Mouse (Mus musculus) cerebellum, adult 2 months (tissue): ENCODE results near the gene Helz2. TPM values are rescaled to one million over a fixed set of nuclear protein-coding genes. Genes with fewer than 3 reads are reported as not detected.
A peak's percentile ranks its signal among the peaks of the same experiment; 100 is the strongest.

ENCODE experiments used
- DNase-seq, 2 experiments: peaks; one replicate each; pipeline ENCODE4 v3.0.0; 2021
- H3K27ac ChIP-seq: fragments of 200-500 bp; 2 replicates; pipeline ENCODE4 v1.5.1; 2012; ENCODE audit warnings: low read length, control low read depth, inconsistent platforms; ENCODE audit not compliant: insufficient read depth
- H3K27me3 ChIP-seq: fragments of 200-500 bp; 2 replicates; pipeline ENCODE4 v1.6.1; 2012; ENCODE audit warnings: inconsistent platforms, mild to moderate bottlenecking, low read length, moderate library complexity; ENCODE audit not compliant: control insufficient read depth, insufficient read depth
- H3K4me1 ChIP-seq: fragments of 200-500 bp; 2 replicates; pipeline ENCODE4 v1.6.1; 2011; ENCODE audit warnings: low read length; ENCODE audit not compliant: control insufficient read depth, insufficient read depth
- H3K4me3 ChIP-seq: fragments of 200-500 bp; replicated peaks from 2 replicates; pipeline ENCODE3; 2011; ENCODE audit warnings: mild to moderate bottlenecking, low read depth, low read length, control low read depth; ENCODE audit not compliant: insufficient read depth
- CTCF ChIP-seq: fragments of 200-500 bp; IDR thresholded peaks from 2 replicates; pipeline ENCODE4 v1.5.1; 2011; ENCODE audit warnings: low read depth, mild to moderate bottlenecking, control low read depth, low read length, moderate library complexity, borderline replicate concordance; ENCODE audit not compliant: insufficient read depth
- POLR2A ChIP-seq: fragments of 200-500 bp; IDR thresholded peaks from 2 replicates; pipeline ENCODE4 v1.6.1; 2011; ENCODE audit warnings: low read length, control low read depth, borderline replicate concordance; ENCODE audit not compliant: insufficient read depth
- WGBS: fragments of 180-500 bp; shearing (Covaris S2); methylation state at CpG from one replicate; pipeline ENCODE4 v1.1.7; 2018; 5-methylcytosine and 5-hydroxymethylcytosine counted together
- polyA plus RNA-seq: library from polyadenylated mRNA; depleted of rRNA; stranded (reverse); fragments of >200 nt; gene quantifications from 2 replicates; pipeline ENCODE4 v1.2.3, GENCODE M21; 2012

Gene Helz2
- polyA plus RNA-seq, 1 experiment = 2.4 TPM

DNA sequence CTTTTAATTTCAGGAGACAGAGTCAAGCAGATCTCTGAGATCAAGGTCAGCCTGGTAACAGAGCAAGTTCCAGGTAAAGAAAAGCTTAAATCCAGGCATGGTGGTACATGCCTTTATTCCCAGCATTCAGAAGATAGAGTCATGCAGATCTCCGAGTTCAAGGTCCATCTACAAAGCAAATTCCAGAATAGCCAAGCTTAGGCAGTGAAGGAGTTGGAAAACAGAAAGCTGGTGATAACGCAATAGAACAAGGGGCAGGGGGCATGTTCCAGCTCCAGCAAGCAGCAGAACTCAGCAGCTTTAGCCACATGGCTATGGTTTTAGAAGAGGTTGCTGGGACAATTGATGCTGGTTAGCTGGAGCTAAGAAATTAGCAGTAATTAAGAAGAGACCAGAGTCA lies 16.8 kb downstream of the Helz2 start:
- 89% methylated on average over 2 of the region's 2 CpGs for WGBS
- peaks cover 6% of the 10 kb centered on the region; the same call in 1 of the 2 replicates for H3K4me1 ChIP-seq
- H3K27me3 ChIP-seq = no peaks in the 10 kb centered on the region
- H3K27ac ChIP-seq = no peak overlapping the region
- H3K4me3 ChIP-seq = no peak overlapping the region
- no peak for DNase-seq
- TF ChIP-seq POLR2A = no peak
- no peak for TF ChIP-seq CTCF

- Histone ChIP-seq H3K4me1 (peaks cover 6% of the 10 kb centered on the region; the same call in 1 of the 2 replicates), H3K4me3 (no peak overlapping the region), H3K27me3 (no peaks in the 10 kb centered on the region), H3K27ac (no peak overlapping the region)
- TF ChIP-seq CTCF (no peak), POLR2A (no peak)
- 18% methylated on average over 2 of the region's 2 CpGs for WGBS
- DNase-seq = peak; percentile 37 to 46
These were observed 21.5 kb downstream of the Helz2 start for GRCm38 (mm10) chr2:181220361-181220760.

- no peaks in the 10 kb centered on the region for H3K27me3 ChIP-seq
- no peak for TF ChIP-seq POLR2A
- H3K4me3 ChIP-seq = peak within 1 kb of the TSS; percentile 29
- DNase-seq = peak; percentile 71
- 3% methylated on average over 25 of the region's 25 CpGs for WGBS
- H3K4me1 ChIP-seq = peaks cover 6% of the 10 kb centered on the region; the same call in 1 of the 2 replicates
- no peak within 1 kb of the TSS for H3K27ac ChIP-seq
These were observed 22.1 kb downstream of the Helz2 start, which contains the start of gene Fndc11 for GRCm38 (mm10) chr2:181219538-181220216. Gene Fndc11, plus strand, starts transcription at chr2:181220013.

GRCm38 (mm10) chr2:181218881-181219485 lies 22.8 kb downstream of the Helz2 start:
- DNase-seq = no peak
- peaks cover 6% of the 10 kb centered on the region; the same call in 1 of the 2 replicates for H3K4me1 ChIP-seq
- no peak overlapping the region for H3K27ac ChIP-seq
- TF ChIP-seq CTCF (no peak), POLR2A (no peak)
- WGBS = 80% methylated on average over 5 of the region's 5 CpGs
- H3K27me3 ChIP-seq = no peaks in the 10 kb centered on the region
- H3K4me3 ChIP-seq = no peak overlapping the region

GRCm38 (mm10) chr2:181216037-181216436 lies 25.8 kb downstream of the Helz2 start:
- H3K4me1 ChIP-seq = peaks cover 6% of the 10 kb centered on the region; the same call in 1 of the 2 replicates
- no peak overlapping the region for H3K27ac ChIP-seq
- no peak for DNase-seq
- H3K4me3 ChIP-seq = no peak overlapping the region
- WGBS = 96% methylated on average over 6 of the region's 6 CpGs
- H3K27me3 ChIP-seq = no peaks in the 10 kb centered on the region
- TF ChIP-seq POLR2A = no peak
- TF ChIP-seq CTCF = no peak

GRCm38 (mm10) chr2:181213021-181213445 lies 28.8 kb downstream of the Helz2 start, which contains the start of gene Srms:
Gene Srms, minus strand, starts transcription at chr2:181213185.
- Histone ChIP-seq H3K27me3 (no peaks in the 10 kb centered on the region), H3K27ac (no peak within 1 kb of the TSS), H3K4me1 (no peaks in the 10 kb centered on the region), H3K4me3 (peak within 1 kb of the TSS; percentile 15)
- DNase-seq = no peak
- no peak for TF ChIP-seq CTCF
- 12% methylated on average over 17 of the region's 17 CpGs for WGBS

DNA sequence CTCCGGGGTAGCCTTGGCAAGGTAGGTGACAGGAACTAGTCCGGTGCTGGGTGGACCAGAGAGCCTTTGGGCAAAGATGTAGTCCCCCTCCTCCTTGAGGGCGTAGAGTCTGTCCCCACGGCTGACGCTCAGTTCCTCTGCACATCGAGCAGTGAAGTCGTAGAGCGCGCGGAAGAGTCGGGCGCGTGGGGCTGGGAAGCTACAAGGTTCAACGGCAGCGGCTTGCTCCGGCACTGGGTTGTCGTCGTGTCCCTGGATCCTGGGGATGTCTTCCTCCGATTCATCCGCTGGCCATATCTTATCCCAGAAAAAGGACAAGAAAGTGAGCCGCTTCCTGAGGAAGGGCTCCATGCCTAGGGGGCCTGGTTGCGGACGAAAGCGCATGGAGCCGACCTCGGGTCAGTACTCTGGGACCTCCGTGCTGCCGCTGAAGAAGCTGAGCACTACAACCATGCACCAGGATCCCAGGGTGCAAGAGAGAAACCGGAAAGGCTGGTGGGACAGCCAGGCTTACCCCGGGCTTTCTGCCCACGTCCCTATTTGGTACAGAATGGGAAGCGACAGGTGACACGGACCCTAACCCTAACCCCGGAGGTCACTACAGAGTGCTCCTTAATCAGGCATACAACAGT lies 29.3 kb downstream of the Helz2 start:
- Histone ChIP-seq H3K4me1 (no peaks in the 10 kb centered on the region), H3K27me3 (no peaks in the 10 kb centered on the region), H3K27ac (no peak overlapping the region), H3K4me3 (peak overlapping the region; percentile 15)
- DNase-seq = no peak
- TF ChIP-seq POLR2A (no peak), CTCF (no peak)
- 4% methylated on average over 34 of the region's 34 CpGs for WGBS
